Mouse (Mus musculus) megakaryocyte progenitor cell, adult 5-6 weeks (primary cell): ENCODE results near the gene Atg9b. TPM values are rescaled to one million over a fixed set of nuclear protein-coding genes. Genes with fewer than 3 reads are reported as not detected.

ENCODE experiments used
- ATAC-seq: replicated peaks from 2 replicates; pipeline ENCODE4 v1.8.0; 2016; ENCODE audit warnings: mild to moderate bottlenecking, moderate TSS enrichment, inconsistent platforms; ENCODE audit not compliant: poor library complexity
- total RNA-seq, 2 experiments: library from RNA; stranded (forward) in 1 of 2; stranded (reverse) in 1 of 2; fragments of 157-497, 149-512 nt in 1 of 2; fragments of 200-1000 nt in 1 of 2; gene quantifications; 2 replicates each; pipeline versions ENCODE4 v1.2.3 to v1.2.4; 2015 to 2017

The Atg9b gene
- total RNA-seq, 2 experiments from 2014 or later, result 1.9 to 3.5 TPM

DNA sequence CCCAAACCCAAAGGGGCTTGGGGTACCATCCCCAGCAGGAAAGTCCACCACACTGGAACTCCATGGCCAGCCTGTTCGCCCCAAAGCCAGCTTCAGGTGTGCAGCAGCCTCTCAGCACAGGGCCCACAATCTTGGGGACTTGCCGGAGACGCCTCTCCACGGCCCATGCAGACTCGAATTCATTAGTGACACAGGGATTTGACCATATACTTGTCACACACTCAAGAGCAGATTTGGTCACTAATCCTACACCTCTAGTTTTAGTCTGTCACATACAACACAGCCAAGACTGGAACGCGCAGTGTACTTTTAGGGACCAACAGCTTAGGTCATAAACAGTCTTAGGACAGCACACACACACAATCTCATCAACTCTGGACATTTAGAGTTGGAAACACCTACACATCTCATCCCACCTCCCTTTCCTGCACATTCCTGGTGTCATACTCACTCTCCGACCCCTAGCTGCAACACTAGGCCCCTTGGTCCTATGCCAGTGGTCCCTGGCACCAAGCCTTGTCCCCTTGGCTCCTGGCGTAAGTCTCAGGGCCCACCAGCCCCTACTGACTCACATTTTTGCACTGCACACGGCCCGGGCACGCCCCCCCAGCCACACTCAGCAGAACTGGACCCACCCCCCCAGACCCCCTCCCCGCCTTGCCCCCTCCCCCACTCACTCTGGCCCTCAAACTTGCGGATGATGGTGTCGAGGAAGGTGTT lies 41.3 kb downstream of the Atg9b start:
- ATAC-seq, result no peak

DNA sequence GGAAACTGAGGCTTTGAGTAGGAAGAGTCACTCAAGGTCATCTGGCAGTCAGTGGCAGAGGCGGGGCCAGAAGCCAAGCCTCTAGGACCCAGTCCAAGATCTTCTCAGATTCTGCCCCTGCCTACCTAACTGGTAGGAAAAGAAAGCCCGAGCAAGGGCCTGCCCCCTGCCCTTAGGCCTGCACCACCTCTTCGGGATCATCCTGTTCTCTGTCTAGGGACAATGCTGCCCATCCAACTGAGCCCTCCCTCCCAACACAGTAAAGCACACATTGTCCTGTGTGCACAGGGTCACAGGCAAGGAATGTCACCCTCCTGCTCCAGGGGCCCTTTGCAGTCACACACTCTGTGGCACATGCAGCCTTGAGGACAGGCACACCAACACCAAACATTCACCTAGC lies 41.9 kb downstream of the Atg9b start:
- no peak for ATAC-seq

GRCm38 (mm10) chr5:24348546-24348945 lies 43.4 kb downstream of the Atg9b start:
- ATAC-seq, result no peak

GRCm38 (mm10) chr5:24348128-24348527 lies 43.8 kb downstream of the Atg9b start:
- peak; percentile 69 for ATAC-seq

DNA sequence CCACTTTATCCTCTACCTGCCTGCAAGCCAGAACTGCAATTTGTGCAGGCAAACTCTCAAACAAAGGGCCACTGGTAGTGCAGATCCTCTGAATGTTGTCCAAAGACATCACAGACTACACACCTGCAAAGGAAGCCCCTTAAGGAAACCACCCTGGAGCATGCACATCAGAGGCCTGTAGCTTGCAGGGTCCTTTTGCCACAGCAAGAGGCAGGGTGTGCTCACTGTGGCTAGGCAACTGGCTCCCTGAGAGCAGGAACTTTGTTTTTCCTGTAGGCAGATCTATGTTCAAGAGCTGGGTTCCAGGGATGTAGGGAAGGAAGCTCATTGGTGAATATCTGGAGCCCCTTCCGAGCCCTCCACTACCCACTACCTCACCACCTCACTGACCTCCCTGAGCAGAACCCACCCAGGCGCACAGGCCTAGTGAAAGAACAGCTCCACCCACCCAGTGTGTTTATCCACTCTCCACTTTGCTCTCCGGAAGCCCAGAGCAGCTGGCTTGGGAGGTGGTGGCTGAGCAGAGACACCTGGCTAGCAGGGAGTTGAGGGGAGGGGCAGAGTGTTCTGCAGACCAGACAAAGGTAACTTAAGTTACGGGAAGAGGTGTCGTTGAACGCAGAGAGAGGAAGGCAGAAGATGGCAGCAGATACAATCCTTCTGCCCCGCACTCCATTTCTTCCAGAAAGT lies 44.6 kb downstream of the Atg9b start:
- ATAC-seq, result no peak

DNA sequence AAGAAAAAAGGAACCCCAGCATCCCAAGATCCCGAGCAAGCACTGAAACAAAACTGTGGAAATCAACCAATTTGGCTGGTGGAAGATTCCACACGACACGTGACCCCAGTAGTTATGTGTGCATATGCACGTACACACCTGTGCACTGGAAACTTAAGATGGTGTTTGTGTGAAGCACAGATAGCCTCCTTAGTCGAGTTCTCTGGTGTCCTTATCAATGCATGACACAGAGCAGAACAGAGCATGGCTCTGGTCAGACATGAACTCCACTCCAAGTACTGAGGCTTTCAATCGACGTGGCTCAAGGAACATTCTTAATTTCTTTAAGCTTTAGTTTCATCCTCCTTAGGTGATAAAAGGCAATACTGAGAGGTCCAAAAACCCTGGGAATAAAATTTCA lies 45.6 kb downstream of the Atg9b start:
- ATAC-seq, result peak; percentile 27; the same call in 1 of the 2 replicates

DNA sequence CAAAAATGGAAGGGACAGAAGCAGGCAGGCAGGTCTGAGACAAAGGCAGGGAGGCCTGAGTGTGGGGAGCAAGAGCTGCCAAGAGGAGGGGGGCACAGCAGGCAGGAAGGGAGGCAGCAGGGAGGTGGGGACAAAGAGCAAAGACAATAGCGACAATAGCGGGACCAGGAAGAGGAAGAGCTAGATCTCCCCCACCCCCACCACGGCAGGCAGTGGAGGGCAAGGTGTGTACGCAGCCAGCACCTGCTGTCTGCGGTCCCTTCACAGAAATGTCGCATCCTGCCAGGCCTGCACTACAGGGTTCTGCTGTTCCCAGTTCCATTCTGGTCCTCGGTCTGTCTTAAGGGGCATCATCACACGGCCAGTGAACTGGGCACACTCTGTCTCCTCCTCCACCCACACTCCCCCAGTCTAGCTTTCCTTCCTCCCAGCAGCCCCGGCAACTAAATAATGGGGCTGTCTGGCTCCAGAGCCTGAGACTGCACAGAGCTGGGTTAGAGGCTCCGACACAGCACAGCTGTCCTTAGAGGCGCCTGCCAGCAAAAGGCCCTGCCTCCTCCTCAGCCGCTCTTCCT lies 47.4 kb downstream of the Atg9b start:
- peak; percentile 9; the same call in 1 of the 2 replicates for ATAC-seq

- peak; percentile 65 for ATAC-seq
These were observed 47.9 kb downstream of the Atg9b start for GRCm38 (mm10) chr5:24343977-24344436.

- 0 out of 2 replicates have a peak, but pooled peaks have one; percentile 4 for ATAC-seq
These were observed 48.6 kb downstream of the Atg9b start for GRCm38 (mm10) chr5:24343379-24343778.

DNA sequence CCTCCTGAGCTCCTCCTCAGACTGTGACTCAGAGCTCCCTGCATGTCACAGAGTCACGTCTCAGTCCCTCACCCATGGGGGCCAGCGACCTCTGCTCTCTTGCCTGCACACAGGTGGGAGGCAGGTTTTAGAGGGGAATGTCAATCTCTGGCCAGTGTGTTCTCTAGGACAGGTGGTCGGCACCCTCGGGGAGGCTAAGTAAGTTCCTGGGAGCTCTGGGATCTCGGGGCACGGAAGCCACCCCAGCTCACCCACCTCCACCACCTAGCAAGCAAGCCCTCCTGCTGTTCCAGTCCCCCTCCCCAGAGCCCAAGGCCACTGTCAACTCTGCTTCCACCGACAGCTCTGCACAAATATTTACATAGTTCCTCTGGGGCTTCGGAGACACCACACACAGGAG lies 49.0 kb downstream of the Atg9b start:
- ATAC-seq, result no peak

GRCm38 (mm10) chr5:24342205-24342963 lies 49.6 kb downstream of the Atg9b start:
- ATAC-seq, result no peak

GRCm38 (mm10) chr5:24337821-24338220 lies 54.1 kb downstream of the Atg9b start:
- ATAC-seq, result peak; percentile 40; the same call in 1 of the 2 replicates

- peak; percentile 26; the same call in 1 of the 2 replicates for ATAC-seq
These were observed 54.6 kb downstream of the Atg9b start for GRCm38 (mm10) chr5:24337366-24337765.

GRCm38 (mm10) chr5:24335888-24336511 lies 55.9 kb downstream of the Atg9b start:
- peak; percentile 76 for ATAC-seq

- ATAC-seq, result no peak
These were observed 57.2 kb downstream of the Atg9b start for GRCm38 (mm10) chr5:24334749-24335148.

Other genes starting within 250 kb of the Atg9b start
- 13.2 and 16.1 TPM in 2 replicates for gene Nupl2, start 227.2 kb downstream of the Atg9b start, total RNA-seq (2015)
- gene Nupl2, start 227.2 kb downstream of the Atg9b start, total RNA-seq (2017), result 5.7 and 10.1 TPM in 2 replicates
- gene Kcnh2, start 40.5 kb downstream of the Atg9b start, total RNA-seq (2015), result not detected in 2 replicates
- gene Kcnh2, start 40.5 kb downstream of the Atg9b start, total RNA-seq (2017), result 0.12 TPM in 1 of 2 replicates, not detected in the other
- 0.12 TPM in 1 of 2 replicates, not detected in the other for gene Nos3, start 27.3 kb downstream of the Atg9b start, total RNA-seq (2015)
- not detected in 2 replicates for gene Nos3, start 27.3 kb downstream of the Atg9b start, total RNA-seq (2017)
- 23.5 and 30.9 TPM in 2 replicates for gene Abcb8, start 1.5 kb upstream of the Atg9b start, total RNA-seq (2015)
- 12.2 and 18.1 TPM in 2 replicates for gene Abcb8, start 1.5 kb upstream of the Atg9b start, total RNA-seq (2017)
- gene Asic3, start 21.2 kb upstream of the Atg9b start, total RNA-seq (2015), result 0.12 and 0.15 TPM in 2 replicates
- gene Asic3, start 21.2 kb upstream of the Atg9b start, total RNA-seq (2017), result 0.20 TPM in 1 of 2 replicates, not detected in the other
- 20.0 TPM in 2 replicates for gene Cdk5, start 31.4 kb upstream of the Atg9b start, total RNA-seq (2015)
- 16.2 and 30.1 TPM in 2 replicates for gene Cdk5, start 31.4 kb upstream of the Atg9b start, total RNA-seq (2017)
- 11.4 and 13.1 TPM in 2 replicates for gene Slc4a2, start 31.7 kb upstream of the Atg9b start, total RNA-seq (2015)
- 19.0 and 24.1 TPM in 2 replicates for gene Slc4a2, start 31.7 kb upstream of the Atg9b start, total RNA-seq (2017)
- 35.7 and 44.6 TPM in 2 replicates for gene Fastk, start 53.1 kb upstream of the Atg9b start, total RNA-seq (2015)
- 17.4 and 25.7 TPM in 2 replicates for gene Fastk, start 53.1 kb upstream of the Atg9b start, total RNA-seq (2017)
- gene Tmub1, start 55.7 kb upstream of the Atg9b start, total RNA-seq (2015), result 7.3 and 7.7 TPM in 2 replicates
- gene Tmub1, start 55.7 kb upstream of the Atg9b start, total RNA-seq (2017), result 13.7 and 14.9 TPM in 2 replicates
- gene Agap3, start 60.0 kb upstream of the Atg9b start, total RNA-seq (2015), result 11.4 and 14.1 TPM in 2 replicates
- gene Agap3, start 60.0 kb upstream of the Atg9b start, total RNA-seq (2017), result 19.8 and 25.0 TPM in 2 replicates
- not detected in 2 replicates for gene Gbx1, start 135.1 kb upstream of the Atg9b start, total RNA-seq (2015)
- gene Gbx1, start 135.1 kb upstream of the Atg9b start, total RNA-seq (2017), result not detected in 2 replicates
- not detected in 2 replicates for gene Asb10, start 148.8 kb upstream of the Atg9b start, total RNA-seq (2015)
- gene Asb10, start 148.8 kb upstream of the Atg9b start, total RNA-seq (2017), result not detected in 2 replicates
- gene 4931409K22Rik, start 164.7 kb upstream of the Atg9b start, total RNA-seq (2015), result not detected in 2 replicates
- gene 4931409K22Rik, start 164.7 kb upstream of the Atg9b start, total RNA-seq (2017), result not detected in 2 replicates
- gene Abcf2, start 185.3 kb upstream of the Atg9b start, total RNA-seq (2015), result 45.4 and 46.0 TPM in 2 replicates
- 113 and 115 TPM in 2 replicates for gene Abcf2, start 185.3 kb upstream of the Atg9b start, total RNA-seq (2017)
- gene Chpf2, start 194.6 kb upstream of the Atg9b start, total RNA-seq (2015), result 4.7 and 5.9 TPM in 2 replicates
- gene Chpf2, start 194.6 kb upstream of the Atg9b start, total RNA-seq (2017), result 12.4 and 35.1 TPM in 2 replicates
- gene Smarcd3, start 232.3 kb upstream of the Atg9b start, total RNA-seq (2015), result not detected in 2 replicates
- gene Smarcd3, start 232.3 kb upstream of the Atg9b start, total RNA-seq (2017), result 0.08 TPM in 1 of 2 replicates, not detected in the other